Mouse (Mus musculus): ENCODE data around the gene Sf3b1. TPM values are rescaled to one million over a fixed set of nuclear protein-coding genes. Genes with fewer than 3 reads are reported as not detected.
"Not testable (repeated sequence)": the region's sequence is repeated elsewhere in the genome, so short reads cannot be mapped to it uniquely, and the experiment has no call there.

Gene Sf3b1
- polyA plus RNA-seq, 1 experiment from 2014 or later: 203 TPM

DNA sequence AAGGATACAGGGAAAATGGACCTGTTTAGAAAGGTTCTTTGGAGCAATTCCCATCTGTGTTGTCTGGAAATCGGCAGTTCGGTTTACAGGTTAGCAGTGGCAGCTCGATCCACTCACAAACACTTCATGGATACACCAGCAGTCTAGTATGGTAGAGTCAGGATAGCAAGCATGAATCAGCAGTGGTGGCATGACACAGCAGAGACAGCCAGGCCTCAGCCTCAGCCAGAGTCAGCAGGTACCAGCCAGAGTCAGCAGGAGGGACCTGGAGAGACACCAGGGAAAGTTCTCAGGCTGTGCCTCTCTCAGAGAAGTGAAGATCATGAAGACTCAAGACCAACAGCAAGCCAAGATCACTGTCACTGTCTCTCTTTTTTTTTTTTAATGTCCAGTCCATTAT, 60.4 kb downstream of the Sf3b1 start:
- no peaks in the 10 kb centered on the region for H3K4me1 ChIP-seq (ENCODE audit: control insufficient read depth in 2 of 2, insufficient read depth in 2 of 2, low read length in 2 of 2)
- no peak overlapping the region for H3K4me2 ChIP-seq (ENCODE audit: low read length)
- H3K27ac ChIP-seq (replicated peaks in 1 of 2; ENCODE audit: control insufficient read depth in 1 of 2, insufficient read depth in 1 of 2, low read depth in 2 of 2, low read length in 2 of 2): no peak overlapping the region
- no peaks in the 10 kb centered on the region for H3K9me3 ChIP-seq (ENCODE audit: control insufficient read depth, low read length)
- no peaks in the 10 kb centered on the region for H3K36me3 ChIP-seq (ENCODE audit: control insufficient read depth, insufficient read depth, low read length)
- H3K9ac ChIP-seq (ENCODE audit: low read length): no peak overlapping the region
- WGBS: 91% methylated on average over 3 of the region's 3 CpGs
- no peaks in the 10 kb centered on the region for H3K27me3 ChIP-seq (ENCODE audit: control insufficient read depth, insufficient read depth, low read length)
- no peak for ATAC-seq (ENCODE audit: insufficient number of reproducible peaks, insufficient read depth, low FRiP score, low read depth)
- no peak overlapping the region for H3K4me3 ChIP-seq (ENCODE audit: control insufficient read depth in 1 of 2, insufficient read depth in 1 of 2, low read depth in 1 of 2, low read length in 2 of 2)

DNA sequence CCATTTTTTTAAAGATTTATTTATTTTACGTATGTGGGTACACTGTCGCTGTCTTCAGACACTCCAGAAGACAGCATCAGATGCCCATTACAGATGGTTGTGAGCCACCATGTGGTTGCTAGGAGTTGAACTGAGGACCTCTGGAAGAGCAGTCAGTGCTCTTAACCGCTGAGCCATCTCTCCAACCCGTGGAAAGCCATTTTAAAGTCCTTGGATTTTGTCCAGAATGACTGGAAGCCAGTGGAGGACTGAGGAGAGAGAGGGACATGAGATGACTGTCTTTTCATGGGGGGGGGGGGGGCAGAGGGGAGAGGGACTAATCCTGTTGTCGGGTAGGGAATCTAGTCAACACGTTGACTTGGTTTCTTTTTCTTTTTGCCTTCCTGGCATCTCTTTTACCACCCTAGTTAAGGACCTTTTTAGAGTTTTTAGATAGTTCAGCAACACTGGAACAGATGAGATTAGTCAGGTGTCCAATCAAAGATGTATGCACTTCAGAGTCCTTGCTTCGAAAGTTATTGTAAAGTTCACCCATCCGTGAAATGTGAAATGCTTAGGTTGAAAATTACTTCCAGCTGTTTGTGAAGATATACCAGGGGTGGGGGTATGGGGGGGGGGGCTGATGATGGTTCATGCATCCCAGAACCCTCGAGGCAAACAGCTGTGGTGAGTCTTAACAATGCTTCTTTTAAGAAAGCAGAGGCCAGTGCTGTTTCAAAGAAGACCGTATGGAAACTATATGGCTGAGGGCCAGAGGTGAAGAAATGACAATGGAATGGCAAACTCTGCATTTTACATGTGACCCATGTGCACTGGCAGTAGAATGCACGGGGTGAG, 61.9 kb downstream of the Sf3b1 start:
- ATAC-seq (ENCODE audit: insufficient number of reproducible peaks, insufficient read depth, low FRiP score, low read depth): no peak
- Histone ChIP-seq H3K4me2 (ENCODE audit: low read length) (no peak overlapping the region), H3K9me3 (ENCODE audit: control insufficient read depth, low read length) (no peaks in the 10 kb centered on the region), H3K9ac (ENCODE audit: low read length) (no peak overlapping the region), H3K4me1 (ENCODE audit: control insufficient read depth in 2 of 2, insufficient read depth in 2 of 2, low read length in 2 of 2) (no peaks in the 10 kb centered on the region), H3K36me3 (ENCODE audit: control insufficient read depth, insufficient read depth, low read length) (no peaks in the 10 kb centered on the region), H3K27me3 (ENCODE audit: control insufficient read depth, insufficient read depth, low read length) (no peaks in the 10 kb centered on the region), H3K4me3 (ENCODE audit: control insufficient read depth in 1 of 2, insufficient read depth in 1 of 2, low read depth in 1 of 2, low read length in 2 of 2) (no peak overlapping the region), H3K27ac (replicated peaks in 1 of 2; ENCODE audit: control insufficient read depth in 1 of 2, insufficient read depth in 1 of 2, low read depth in 2 of 2, low read length in 2 of 2) (no peak overlapping the region)
- WGBS: 68% methylated on average over 11 of the region's 11 CpGs

DNA sequence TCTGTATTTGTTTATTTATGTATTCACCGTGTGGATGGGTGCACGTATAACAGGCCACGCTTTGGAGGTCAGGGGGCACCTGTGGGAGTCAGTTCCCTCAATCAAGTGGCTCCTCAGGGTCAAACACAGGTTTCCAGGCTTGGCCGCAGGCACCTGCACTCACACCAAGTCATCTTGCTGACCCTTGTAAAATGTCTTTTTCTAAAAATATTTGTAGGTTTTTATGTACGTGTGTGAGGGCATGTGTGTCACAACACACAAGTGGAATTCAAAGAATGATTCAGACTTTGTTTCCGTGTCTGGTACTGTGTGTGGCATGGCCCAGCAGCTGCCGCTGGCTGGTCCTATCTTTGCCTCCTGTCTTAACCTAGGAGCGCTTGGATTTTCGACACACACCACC, 65.6 kb downstream of the Sf3b1 start:
- no peak overlapping the region for H3K27ac ChIP-seq (replicated peaks in 1 of 2; ENCODE audit: control insufficient read depth in 1 of 2, insufficient read depth in 1 of 2, low read depth in 2 of 2, low read length in 2 of 2)
- no peaks in the 10 kb centered on the region for H3K27me3 ChIP-seq (ENCODE audit: control insufficient read depth, insufficient read depth, low read length)
- ATAC-seq (ENCODE audit: insufficient number of reproducible peaks, insufficient read depth, low FRiP score, low read depth): no peak
- no peak overlapping the region for H3K9ac ChIP-seq (ENCODE audit: low read length)
- H3K9me3 ChIP-seq (ENCODE audit: control insufficient read depth, low read length): no peaks in the 10 kb centered on the region
- H3K4me2 ChIP-seq (ENCODE audit: low read length): no peak overlapping the region
- H3K4me3 ChIP-seq (ENCODE audit: control insufficient read depth in 1 of 2, insufficient read depth in 1 of 2, low read depth in 1 of 2, low read length in 2 of 2): no peak overlapping the region
- no peaks in the 10 kb centered on the region for H3K36me3 ChIP-seq (ENCODE audit: control insufficient read depth, insufficient read depth, low read length)
- 78% methylated on average over 9 of the region's 9 CpGs for WGBS
- H3K4me1 ChIP-seq (ENCODE audit: control insufficient read depth in 2 of 2, insufficient read depth in 2 of 2, low read length in 2 of 2): no peaks in the 10 kb centered on the region

DNA sequence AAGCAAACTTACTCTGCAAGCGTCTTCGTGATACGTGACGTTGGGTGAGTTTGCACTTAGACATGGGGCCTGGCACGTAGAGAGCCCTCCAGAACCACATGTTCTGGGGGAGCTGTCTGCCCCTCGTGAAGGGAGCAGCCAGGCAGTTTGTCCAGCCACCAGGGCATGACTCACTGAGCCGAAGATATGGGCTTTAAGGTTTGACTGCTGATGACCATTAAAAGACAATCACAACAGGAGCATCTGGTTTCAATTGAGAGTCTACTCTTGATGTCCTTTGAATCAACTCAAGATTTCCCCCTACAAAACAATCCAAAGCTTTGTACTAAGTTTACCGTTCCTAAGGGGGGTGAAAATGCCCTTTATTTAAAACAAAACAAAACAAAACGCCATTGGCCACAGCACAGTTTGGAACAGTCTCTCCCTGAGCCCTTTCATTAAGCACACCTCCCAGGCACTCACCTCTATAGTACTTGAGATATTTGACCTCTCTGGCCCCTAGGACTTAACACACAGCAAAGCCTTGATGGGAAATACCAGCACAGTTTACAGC, 66.6 kb downstream of the Sf3b1 start:
- Histone ChIP-seq H3K4me1 (ENCODE audit: control insufficient read depth in 2 of 2, insufficient read depth in 2 of 2, low read length in 2 of 2) (no peaks in the 10 kb centered on the region), H3K27me3 (ENCODE audit: control insufficient read depth, insufficient read depth, low read length) (no peaks in the 10 kb centered on the region), H3K4me2 (ENCODE audit: low read length) (no peak overlapping the region), H3K9ac (ENCODE audit: low read length) (no peak overlapping the region), H3K4me3 (ENCODE audit: control insufficient read depth in 1 of 2, insufficient read depth in 1 of 2, low read depth in 1 of 2, low read length in 2 of 2) (no peak overlapping the region), H3K36me3 (ENCODE audit: control insufficient read depth, insufficient read depth, low read length) (no peaks in the 10 kb centered on the region), H3K27ac (replicated peaks in 1 of 2; ENCODE audit: control insufficient read depth in 1 of 2, insufficient read depth in 1 of 2, low read depth in 2 of 2, low read length in 2 of 2) (no peak overlapping the region), H3K9me3 (ENCODE audit: control insufficient read depth, low read length) (no peaks in the 10 kb centered on the region)
- WGBS: 65% methylated on average over 9 of the region's 9 CpGs
- ATAC-seq (ENCODE audit: insufficient number of reproducible peaks, insufficient read depth, low FRiP score, low read depth): no peak

DNA sequence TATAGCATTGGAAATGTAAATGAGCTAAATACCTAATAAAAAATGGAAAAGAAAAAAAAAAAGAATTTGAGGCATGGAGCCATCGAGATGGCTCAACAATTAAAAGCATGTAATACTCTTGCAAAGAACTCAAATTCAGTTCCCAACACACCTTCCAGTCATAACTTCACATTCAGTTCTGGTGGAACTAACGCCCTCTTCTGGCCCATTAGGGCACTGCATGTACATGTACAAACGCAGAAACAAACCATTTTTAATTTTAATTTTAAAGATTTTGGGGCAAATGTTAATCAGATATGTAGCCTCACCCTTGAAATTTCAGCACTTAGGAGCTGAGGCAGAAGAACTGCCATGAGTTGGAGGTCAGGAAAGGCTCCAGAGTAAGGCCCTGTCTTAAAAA, 68.8 kb downstream of the Sf3b1 start:
- no peaks in the 10 kb centered on the region for H3K27me3 ChIP-seq (ENCODE audit: control insufficient read depth, insufficient read depth, low read length)
- 69% methylated on average over 3 of the region's 3 CpGs for WGBS
- H3K4me2 ChIP-seq (ENCODE audit: low read length): no peak overlapping the region
- no peaks in the 10 kb centered on the region for H3K4me1 ChIP-seq (ENCODE audit: control insufficient read depth in 2 of 2, insufficient read depth in 2 of 2, low read length in 2 of 2)
- H3K36me3 ChIP-seq (ENCODE audit: control insufficient read depth, insufficient read depth, low read length): no peaks in the 10 kb centered on the region
- H3K4me3 ChIP-seq (ENCODE audit: control insufficient read depth in 1 of 2, insufficient read depth in 1 of 2, low read depth in 1 of 2, low read length in 2 of 2): no peak overlapping the region
- no peak overlapping the region for H3K27ac ChIP-seq (replicated peaks in 1 of 2; ENCODE audit: control insufficient read depth in 1 of 2, insufficient read depth in 1 of 2, low read depth in 2 of 2, low read length in 2 of 2)
- H3K9ac ChIP-seq (ENCODE audit: low read length): no peak overlapping the region
- ATAC-seq (ENCODE audit: insufficient number of reproducible peaks, insufficient read depth, low FRiP score, low read depth): no peak
- no peaks in the 10 kb centered on the region for H3K9me3 ChIP-seq (ENCODE audit: control insufficient read depth, low read length)

DNA sequence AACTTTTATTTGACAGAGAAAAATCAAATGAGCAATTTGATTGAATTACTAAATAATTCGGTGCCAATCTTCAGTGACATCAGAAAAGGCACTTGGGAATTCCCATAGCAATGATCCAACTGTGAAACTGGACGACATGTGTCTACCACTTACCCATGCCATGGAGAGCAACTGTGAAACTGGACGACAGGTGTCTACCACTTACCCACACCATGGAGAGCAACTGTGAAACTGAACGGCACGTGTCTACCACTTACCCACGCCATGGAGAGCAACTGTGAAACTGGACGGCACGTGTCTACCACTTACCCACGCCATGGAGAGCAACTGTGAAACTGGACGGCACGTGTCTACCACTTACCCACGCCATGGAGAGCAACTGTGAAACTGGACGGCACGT, 70.3 kb downstream of the Sf3b1 start:
- not testable (repeated sequence) for H3K36me3 ChIP-seq (ENCODE audit: control insufficient read depth, insufficient read depth, low read length); H3K4me3 ChIP-seq (ENCODE audit: control insufficient read depth in 1 of 2, insufficient read depth in 1 of 2, low read depth in 1 of 2, low read length in 2 of 2); H3K27me3 ChIP-seq (ENCODE audit: control insufficient read depth, insufficient read depth, low read length); H3K9me3 ChIP-seq (ENCODE audit: control insufficient read depth, low read length); H3K9ac ChIP-seq (ENCODE audit: low read length); H3K4me1 ChIP-seq (ENCODE audit: control insufficient read depth in 2 of 2, insufficient read depth in 2 of 2, low read length in 2 of 2); H3K4me2 ChIP-seq (ENCODE audit: low read length); ATAC-seq (ENCODE audit: insufficient number of reproducible peaks, insufficient read depth, low FRiP score, low read depth); H3K27ac ChIP-seq (replicated peaks in 1 of 2; ENCODE audit: control insufficient read depth in 1 of 2, insufficient read depth in 1 of 2, low read depth in 2 of 2, low read length in 2 of 2)
- WGBS: 88% methylated on average over 10 of the region's 14 CpGs

DNA sequence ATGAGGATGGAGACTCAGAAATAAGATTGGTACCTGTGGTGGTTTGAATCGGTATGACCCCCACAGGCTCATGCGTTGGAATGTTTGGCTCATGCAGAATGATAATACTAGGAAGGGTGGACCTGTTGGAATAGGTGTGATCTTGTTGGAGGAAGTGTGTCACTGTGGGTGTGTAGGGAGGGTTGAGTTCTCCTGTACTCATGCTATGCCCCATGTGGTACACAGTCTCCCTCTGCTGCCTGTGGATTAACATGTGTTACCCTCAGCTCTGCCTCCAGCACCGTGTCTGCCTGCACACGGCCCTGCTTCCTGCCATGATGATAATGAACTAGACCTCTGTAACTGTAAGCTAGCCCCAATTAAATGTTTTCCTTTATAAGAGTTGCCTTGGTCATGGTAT, 72.4 kb downstream of the Sf3b1 start:
- no peak for ATAC-seq (ENCODE audit: insufficient number of reproducible peaks, insufficient read depth, low FRiP score, low read depth)
- WGBS: 69% methylated on average over 4 of the region's 4 CpGs
- Histone ChIP-seq H3K27me3 (ENCODE audit: control insufficient read depth, insufficient read depth, low read length) (no peaks in the 10 kb centered on the region), H3K27ac (replicated peaks in 1 of 2; ENCODE audit: control insufficient read depth in 1 of 2, insufficient read depth in 1 of 2, low read depth in 2 of 2, low read length in 2 of 2) (no peak overlapping the region), H3K4me3 (ENCODE audit: control insufficient read depth in 1 of 2, insufficient read depth in 1 of 2, low read depth in 1 of 2, low read length in 2 of 2) (no peak overlapping the region), H3K36me3 (ENCODE audit: control insufficient read depth, insufficient read depth, low read length) (no peaks in the 10 kb centered on the region), H3K9ac (ENCODE audit: low read length) (no peak overlapping the region), H3K4me2 (ENCODE audit: low read length) (no peak overlapping the region), H3K4me1 (ENCODE audit: control insufficient read depth in 2 of 2, insufficient read depth in 2 of 2, low read length in 2 of 2) (no peaks in the 10 kb centered on the region), H3K9me3 (ENCODE audit: control insufficient read depth, low read length) (no peaks in the 10 kb centered on the region)

DNA sequence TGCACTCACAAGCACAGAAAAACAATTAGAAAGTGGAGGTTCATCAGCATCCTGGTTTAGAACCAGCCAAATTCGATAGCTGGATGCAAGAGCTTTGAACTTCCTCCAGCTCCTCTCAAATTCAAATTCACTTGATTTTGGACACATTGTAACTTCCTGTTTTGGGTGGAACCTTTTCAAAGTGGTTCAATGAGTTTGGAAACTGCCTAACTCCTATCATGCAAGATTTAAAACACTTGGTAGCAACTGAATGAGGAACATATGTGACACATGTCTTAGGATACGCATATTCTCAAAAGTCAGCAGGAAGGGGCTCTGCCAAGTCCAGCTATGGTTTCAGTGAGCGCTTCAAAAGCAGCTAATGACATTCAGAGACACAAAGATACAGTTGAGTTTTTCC, 82.6 kb downstream of the Sf3b1 start:
- WGBS: 76% methylated on average over 3 of the region's 3 CpGs
- Histone ChIP-seq H3K4me2 (ENCODE audit: low read length) (no peak overlapping the region), H3K27ac (replicated peaks in 1 of 2; ENCODE audit: control insufficient read depth in 1 of 2, insufficient read depth in 1 of 2, low read depth in 2 of 2, low read length in 2 of 2) (no peak overlapping the region), H3K4me3 (ENCODE audit: control insufficient read depth in 1 of 2, insufficient read depth in 1 of 2, low read depth in 1 of 2, low read length in 2 of 2) (no peak overlapping the region), H3K9ac (ENCODE audit: low read length) (no peak overlapping the region), H3K36me3 (ENCODE audit: control insufficient read depth, insufficient read depth, low read length) (no peaks in the 10 kb centered on the region), H3K4me1 (ENCODE audit: control insufficient read depth in 2 of 2, insufficient read depth in 2 of 2, low read length in 2 of 2) (no peaks in the 10 kb centered on the region), H3K9me3 (ENCODE audit: control insufficient read depth, low read length) (no peaks in the 10 kb centered on the region), H3K27me3 (ENCODE audit: control insufficient read depth, insufficient read depth, low read length) (no peaks in the 10 kb centered on the region)
- no peak for ATAC-seq (ENCODE audit: insufficient number of reproducible peaks, insufficient read depth, low FRiP score, low read depth)
